14 mouse cellular contexts compared by ENCODE assay signal in genomic region chr1:167108973-167109509, GRCm38 (mm10).
"Had no signal": no experiment of that assay in that cellular context is flagged by ENCODE, and none has a peak within 500 bp of the region (broad histone marks: within the 10 kb centered on the region; RNA-seq: fewer than 3 reads in every experiment).

No protein-coding gene starts in this region.

- H3K9ac ChIP-seq: limb, embryonic 12.5 days; liver, embryonic 13.5 days; liver, postnatal 0 days; lung, embryonic 15.5 days; midbrain, embryonic 12.5 days had no signal

- H3K27me3 ChIP-seq: limb, embryonic 12.5 days; liver, embryonic 13.5 days; lung, embryonic 15.5 days; megakaryocyte, embryonic 14.5 days; midbrain, embryonic 12.5 days had no signal

- H3K9me3 ChIP-seq: liver, embryonic 13.5 days; lung, embryonic 15.5 days; midbrain, embryonic 12.5 days had no signal

- H3K27ac ChIP-seq: layer of hippocampus, adult 2 months; limb, embryonic 12.5 days; liver, embryonic 13.5 days; lung, embryonic 15.5 days; macrophage; midbrain, embryonic 12.5 days had no signal

- ATAC-seq: liver, postnatal 0 days had no signal

- H3K4me2 ChIP-seq: limb, embryonic 12.5 days; liver, embryonic 13.5 days; lung, embryonic 15.5 days; midbrain, embryonic 12.5 days had no signal

- DNase-seq: kidney, postnatal 10 days; kidney, postnatal 4 days; liver; liver, embryonic 13.5 days; liver, postnatal 0 days; lung, postnatal 14 days; thymus, adult 18-20 months; thymus, postnatal 14 days had no signal

- H3K36me3 ChIP-seq: limb, embryonic 12.5 days; liver, embryonic 13.5 days; lung, embryonic 15.5 days; midbrain, embryonic 12.5 days had no signal

- H3K4me3 ChIP-seq: layer of hippocampus, adult 2 months; limb, embryonic 12.5 days; liver, embryonic 13.5 days; lung, embryonic 15.5 days; megakaryocyte, embryonic 14.5 days; midbrain, embryonic 12.5 days had no signal

- H3K4me1 ChIP-seq: liver, embryonic 13.5 days; lung, embryonic 15.5 days; megakaryocyte, embryonic 14.5 days had no signal
